Mouse (Mus musculus) kidney, adult 11 months (tissue): ENCODE measurements around the gene Olfr1335.
"Not testable (repeated sequence)": the region's sequence is repeated elsewhere in the genome, so short reads cannot be mapped to it uniquely, and the experiment has no call there.

Source experiments
- DNase-seq: peaks from one replicate; pipeline ENCODE4 v3.0.0; 2022

Olfr1335 gene

GRCm38 (mm10) chr4:118809844-118810243, at the start of gene Olfr1335:
TSS of gene Olfr1335 (minus strand) at chr4:118809944.
- DNase-seq = no peak

- DNase-seq = no peak
Measured at GRCm38 (mm10) chr4:118836179-118836578, 26.4 kb upstream of the Olfr1335 start, which contains the start of gene Olfr1333. TSS of gene Olfr1333 (minus strand) at chr4:118836279.

GRCm38 (mm10) chr4:118818921-118819320, 9.2 kb upstream of the Olfr1335 start:
- DNase-seq = no peak

GRCm38 (mm10) chr4:118792796-118793195, 16.9 kb downstream of the Olfr1335 start:
- not testable (repeated sequence) for DNase-seq

- no peak for DNase-seq
Measured at GRCm38 (mm10) chr4:118782486-118782885, 27.3 kb downstream of the Olfr1335 start, which contains the start of gene Olfr1337. TSS of gene Olfr1337 (minus strand) at chr4:118782586.
